Mouse (Mus musculus): ENCODE measurements at regions not wholly inside any gene's neighbourhood (a gene's known extent, or its start where the extent isn't known, plus 50 kb on each side); places are given as distances from the start of the nearest gene placed in this dataset.

- TF ChIP-seq GATA1 (IDR thresholded peaks at IDR 0.05; ENCODE audit: borderline replicate concordance, low read length) (no peak), FLI1 (IDR thresholded peaks at IDR 0.05; ENCODE audit: low read length) (no peak)
These were observed 262.6 kb downstream of the CK137956 start for GRCm38 (mm10) chr4:127708186-127708585.
